Mouse (Mus musculus) heart, adult 2 months (tissue): ENCODE data around the gene Odf3l1.

ENCODE experiments used
- CTCF ChIP-seq: fragments of 200-600 bp; IDR thresholded peaks from 2 replicates; pipeline ENCODE4 v1.8.1; 2022; ENCODE audit warnings: antibody characterized with exemption, mild to moderate bottlenecking, moderate library complexity
- EP300 ChIP-seq: fragments of 200-500 bp; IDR thresholded peaks from 2 replicates; pipeline ENCODE4 v1.6.1; 2011; ENCODE audit warnings: low read depth, low read length, control low read depth; ENCODE audit not compliant: insufficient read depth

DNA sequence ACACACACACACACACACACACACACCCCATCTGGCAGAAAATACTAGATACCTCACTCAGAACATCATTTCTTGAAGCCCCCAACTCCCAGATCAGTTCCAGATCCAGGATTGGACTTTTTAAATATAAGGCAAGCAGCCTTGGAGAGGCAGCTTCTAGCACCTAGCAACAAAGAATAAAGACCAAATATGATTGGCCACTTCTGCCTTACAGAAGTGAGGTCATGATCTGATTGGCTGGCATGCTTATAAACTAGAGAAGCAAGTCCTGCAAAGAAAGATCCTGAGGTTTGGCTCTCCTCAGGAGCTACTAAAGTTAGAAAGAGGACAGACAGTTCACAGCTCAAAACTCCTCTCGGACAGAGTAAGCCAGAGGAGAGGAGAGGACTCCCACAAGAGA is 53.6 kb downstream of the Odf3l1 start:
- TF ChIP-seq CTCF: no peak
- TF ChIP-seq EP300: no peak
